Mouse (Mus musculus): ENCODE measurements at regions not wholly inside any gene's neighbourhood (a gene's known extent, or its start where the extent isn't known, plus 50 kb on each side); places are given as distances from the start of the nearest gene placed in this dataset. TPM values are rescaled to one million over a fixed set of nuclear protein-coding genes. Genes with fewer than 3 reads are reported as not detected.

GRCm38 (mm10) chr11:37442781-37443180, 207.0 kb upstream of the Tenm2 start:
- intact Hi-C loops (cut with DNase I), result no loop called here
- no peak for DNase-seq (ENCODE audit: extremely low spot score in 1 of 2, low spot score in 2 of 2)

DNA sequence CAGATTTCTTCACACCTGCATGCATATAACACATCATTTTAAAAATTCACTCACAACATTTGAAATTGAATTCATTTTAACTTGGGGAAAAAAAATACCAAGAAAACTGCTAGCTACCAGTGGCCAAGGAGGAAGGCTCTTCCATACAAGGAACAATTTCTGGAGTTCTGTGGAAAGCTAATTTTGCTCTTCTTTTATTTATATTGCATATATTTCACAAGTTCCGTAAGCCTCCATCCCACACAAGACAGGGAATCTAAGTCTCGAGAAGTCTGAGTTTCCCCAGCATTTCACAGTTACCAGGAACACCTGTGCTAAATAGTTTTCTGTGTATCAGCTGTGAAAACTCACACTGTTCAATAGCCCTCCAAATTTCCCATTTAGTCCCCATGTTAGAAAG, 198.8 kb upstream of the Tenm2 start:
- intact Hi-C loops (cut with DNase I), result no loop called here
- no peak for DNase-seq (ENCODE audit: extremely low spot score in 1 of 2, low spot score in 2 of 2)

DNA sequence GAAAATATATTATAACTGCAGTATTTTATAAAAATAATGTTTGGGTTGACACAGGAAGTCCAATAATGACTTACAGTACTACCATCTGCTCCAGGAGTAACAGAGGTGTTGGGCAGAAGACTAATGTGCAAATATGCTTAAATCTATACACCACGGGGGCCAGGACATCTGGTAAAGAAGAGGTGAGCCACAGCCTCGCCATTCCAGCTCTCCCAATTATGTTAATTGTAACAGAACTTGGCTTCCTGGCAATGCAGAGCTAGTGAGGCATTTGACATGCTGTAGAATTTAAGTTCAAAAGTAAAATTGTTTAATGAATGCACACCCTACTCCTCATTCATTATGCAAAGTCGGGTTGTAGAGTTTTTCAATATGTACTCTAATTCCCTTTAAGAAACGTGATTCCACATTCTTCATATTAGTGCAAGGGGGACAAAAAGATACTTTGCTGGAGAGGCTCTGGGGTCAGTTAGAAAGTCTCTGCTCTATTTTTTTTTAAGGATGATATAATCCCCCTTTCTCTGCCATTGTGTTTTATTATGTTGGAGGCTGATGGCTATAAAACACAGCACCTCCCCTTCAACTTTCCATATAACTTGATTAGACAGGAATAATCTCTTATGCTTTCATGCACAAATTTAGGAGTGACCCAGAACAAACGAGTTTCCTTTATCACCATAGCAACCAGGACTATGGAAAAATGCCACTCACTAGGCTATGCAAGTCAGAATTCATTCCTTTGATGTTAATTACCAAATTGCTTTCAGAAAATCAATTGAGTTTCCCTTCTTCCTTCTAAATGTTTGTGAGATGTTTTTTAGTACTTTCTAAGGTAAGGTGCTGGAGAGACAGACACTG, 188.8 kb upstream of the Tenm2 start:
- intact Hi-C loops (cut with DNase I), result no loop called here
- no peak for DNase-seq (ENCODE audit: extremely low spot score in 1 of 2, low spot score in 2 of 2)

DNA sequence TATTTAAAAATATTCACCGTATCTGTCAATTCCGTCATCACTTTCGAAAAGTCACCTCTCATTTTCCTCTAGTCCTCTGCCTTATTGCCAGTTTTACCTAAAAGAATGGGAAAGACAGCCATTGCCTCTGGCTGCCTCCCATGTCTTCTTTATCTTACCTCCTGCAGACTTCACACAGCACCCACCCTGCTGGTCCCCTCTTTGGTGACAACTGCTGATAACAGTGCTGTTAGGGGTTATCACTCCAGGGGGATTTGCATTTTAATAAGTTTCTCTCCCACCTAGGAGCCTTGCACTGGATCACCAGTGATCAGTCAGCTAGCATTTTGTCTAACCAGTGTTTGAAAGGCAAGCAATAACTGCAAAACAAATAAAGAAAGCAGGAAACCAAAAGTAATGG, 177.1 kb upstream of the Tenm2 start:
- DNase-seq (ENCODE audit: extremely low spot score in 1 of 2, low spot score in 2 of 2), result no peak
- intact Hi-C loops (cut with DNase I), result no loop called here

GRCm38 (mm10) chr11:37367971-37368370, 132.2 kb upstream of the Tenm2 start:
- no peak for DNase-seq (ENCODE audit: extremely low spot score in 1 of 2, low spot score in 2 of 2)
- intact Hi-C loops (cut with DNase I), result no loop called here

GRCm38 (mm10) chr11:37364430-37364829, 128.7 kb upstream of the Tenm2 start:
- intact Hi-C loops (cut with DNase I), result no loop called here
- peak in 1 of 2 experiments; percentile 34 for DNase-seq (ENCODE audit: extremely low spot score in 1 of 2, low spot score in 2 of 2)

DNA sequence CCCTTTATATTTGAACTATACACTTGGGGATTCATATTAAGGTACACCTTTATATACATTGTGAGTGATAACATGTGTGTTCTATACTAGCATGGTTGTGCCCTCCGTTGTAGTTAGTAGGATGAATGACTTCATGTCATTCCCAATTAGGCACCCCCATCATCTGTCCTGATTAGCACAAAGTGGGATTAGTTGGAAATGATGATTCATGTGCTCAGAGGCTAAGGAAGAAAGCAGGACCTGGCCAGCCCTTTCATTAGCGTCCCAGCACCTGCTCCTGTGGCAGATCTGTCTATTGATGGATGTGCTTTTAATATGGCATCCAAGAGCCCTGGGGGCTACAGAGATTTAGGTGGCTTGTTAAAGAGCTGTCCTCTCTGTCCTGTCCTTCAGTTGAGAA, 119.3 kb upstream of the Tenm2 start:
- DNase-seq (ENCODE audit: extremely low spot score in 1 of 2, low spot score in 2 of 2), result no peak
- intact Hi-C loops (cut with DNase I), result no loop called here

- intact Hi-C loops (cut with DNase I), result no loop called here
Observed at GRCm38 (mm10) chr11:37309691-37310090, 73.9 kb upstream of the Tenm2 start.

GRCm38 (mm10) chr11:37306656-37307055, 70.9 kb upstream of the Tenm2 start:
- DNase-seq (ENCODE audit: extremely low spot score in 1 of 2, low spot score in 2 of 2), result no peak
- intact Hi-C loops (cut with DNase I), result no loop called here

More at GRCm38 (mm10) chr11:37309691-37310090, 73.9 kb upstream of the Tenm2 start:
- no peak for DNase-seq (ENCODE audit: extremely low spot score in 1 of 2, low spot score in 2 of 2)

Small RNAs in the stretch of these regions (microRNA-seq; reads per million reads assigned to microRNA genes)
- gene Gm25693, result not detected
